Mouse (Mus musculus): ENCODE measurements around the gene Esrrg.

DNA sequence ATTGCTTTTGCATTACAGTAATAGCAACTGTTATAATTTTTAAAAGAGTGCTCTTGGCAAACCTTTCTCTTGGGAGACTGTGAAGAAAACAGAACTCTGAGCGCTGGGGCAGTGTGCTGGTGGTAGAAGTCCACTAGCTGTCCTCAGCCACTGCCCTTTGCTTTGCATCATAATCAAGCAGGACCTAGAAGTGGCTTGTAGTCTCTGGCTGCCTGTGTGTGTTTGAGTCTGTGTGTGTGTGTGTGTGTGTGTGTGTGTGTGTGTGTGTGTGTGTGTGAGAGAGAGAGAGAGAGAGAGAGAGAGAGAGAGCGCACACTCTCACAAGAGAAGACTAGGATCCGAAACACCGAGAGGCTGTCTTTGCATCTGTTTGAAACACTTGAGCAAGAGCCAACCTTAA is 390.5 kb downstream of the Esrrg start:
- TF ChIP-seq CTCF (IDR thresholded peaks at IDR 0.05; ENCODE audit: low read depth, low read length) (no peak), POLR2A (IDR thresholded peaks at IDR 0.05; ENCODE audit: extremely low read depth, insufficient read depth, low read length) (no peak)

All from liver, adult 2 months (tissue).